Mouse (Mus musculus): Measurements from ENCODE around the gene Rassf9. TPM values are rescaled to one million over a fixed set of nuclear protein-coding genes. Genes with fewer than 3 reads are reported as not detected.

Gene Rassf9
- 1 to 10 TPM; 2.3 TPM for total RNA-seq (2021)

DNA sequence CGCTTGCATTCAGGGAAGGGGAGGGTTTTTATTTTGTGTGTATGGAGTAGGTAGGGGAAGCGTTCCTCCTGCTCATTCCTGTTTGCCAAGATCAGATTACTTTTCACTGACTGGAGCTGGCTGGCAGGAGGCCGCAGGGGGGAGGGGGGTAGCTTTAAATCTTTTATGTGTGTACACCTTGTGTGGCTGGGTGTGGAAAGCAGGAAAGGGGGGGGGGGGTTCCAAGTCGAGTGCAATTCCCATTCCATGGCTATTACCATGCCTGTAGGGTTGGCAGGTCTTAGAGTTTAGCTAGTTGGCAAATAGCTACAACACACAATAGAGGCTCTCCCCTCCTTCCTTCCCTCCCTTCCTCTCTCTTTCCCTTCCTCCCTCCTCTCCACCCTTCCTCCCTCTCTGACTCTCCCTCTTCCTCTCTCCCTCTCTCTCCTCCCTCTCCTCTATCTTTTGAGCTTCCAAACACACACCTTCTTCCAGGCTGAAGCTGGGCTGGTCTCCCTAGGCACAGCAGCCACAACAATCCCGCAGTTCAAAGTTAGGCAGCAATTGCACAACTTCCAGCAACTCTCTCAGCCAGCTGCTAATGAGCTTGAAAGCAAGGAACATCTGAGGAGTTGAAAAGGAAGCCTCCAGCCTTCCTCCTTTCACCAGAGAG, at the start of gene Rassf9:
TSS of gene Rassf9 (plus strand) at position 416 of the 655 bp plus-strand sequence.
- intact Hi-C loops (cut with DNase I) = no loop called here
- DNase-seq (ENCODE audit: low spot score in 2 of 2) = no peak

DNA sequence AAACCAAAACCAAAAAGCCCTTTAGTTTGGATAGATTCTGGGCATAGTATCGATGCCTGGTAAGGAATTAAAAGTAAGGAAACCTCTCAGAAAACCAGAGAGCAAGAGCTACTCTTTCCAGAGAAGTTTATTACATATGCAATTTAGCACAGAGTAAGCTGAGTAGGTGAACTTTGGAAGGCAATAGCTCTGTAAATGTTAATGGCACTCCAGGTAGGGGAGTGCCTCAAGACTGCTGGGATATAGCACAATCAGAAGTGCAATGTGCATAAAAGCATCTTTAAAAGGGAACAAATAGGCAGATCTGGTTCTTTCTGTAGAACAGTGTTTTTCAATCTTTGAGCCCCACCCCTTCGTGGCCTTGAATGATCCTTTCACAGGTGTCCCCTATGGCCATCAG, 42.6 kb upstream of the Rassf9 start:
- intact Hi-C loops (cut with DNase I) = no loop called here
- no peak for DNase-seq (ENCODE audit: low spot score in 2 of 2)

DNA sequence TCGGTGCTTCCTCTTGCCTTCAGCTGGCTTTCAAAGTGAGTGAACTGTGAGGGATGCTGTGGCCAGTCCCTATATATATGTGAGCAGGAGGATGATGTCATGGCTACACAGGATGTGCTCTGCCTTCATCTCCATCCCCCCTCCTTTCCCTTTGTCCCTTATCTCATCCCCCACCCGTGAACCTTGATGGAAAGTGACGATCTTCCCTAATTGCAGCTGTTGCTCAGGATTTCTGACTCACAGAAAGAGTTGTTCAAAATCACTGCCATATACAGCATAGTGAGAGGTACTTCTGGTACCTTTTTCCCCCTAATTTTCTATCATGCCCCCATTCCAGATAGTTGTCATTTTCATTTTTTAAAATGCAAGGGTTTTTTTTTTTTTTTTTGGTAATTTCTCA, 21.6 kb upstream of the Rassf9 start, which contains the start of gene Nts:
TSS of gene Nts (minus strand) at position 101 of the 400 bp plus-strand sequence.
- no peak for DNase-seq (ENCODE audit: low spot score in 2 of 2)
- intact Hi-C loops (cut with DNase I) = loop anchor here (5.0 kb wide), 2 partner anchors 247 to 332 kb away; no protein-coding TSS in a partner anchor

DNA sequence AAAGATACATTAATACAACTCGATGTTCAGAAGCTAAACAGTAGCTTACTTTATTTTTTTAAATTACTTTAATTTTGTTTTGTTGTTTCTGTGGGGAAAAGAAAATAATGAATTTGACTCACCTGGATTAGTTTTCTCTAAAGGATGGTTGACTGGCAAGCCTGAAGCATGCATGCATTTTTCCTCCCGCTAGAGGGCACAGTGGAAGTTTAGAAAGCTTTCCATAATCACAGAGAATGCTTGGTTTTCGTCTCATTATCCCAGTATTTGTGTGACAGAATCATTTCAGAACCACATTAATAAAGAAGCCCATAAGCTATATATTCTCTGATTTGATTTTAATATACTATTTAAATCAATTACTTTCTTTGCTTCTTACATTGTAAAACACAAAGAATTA, 20.2 kb upstream of the Rassf9 start:
- intact Hi-C loops (cut with DNase I) = loop anchor here (5.0 kb wide), 2 partner anchors 246 to 331 kb away; no protein-coding TSS in a partner anchor
- peak; percentile 16 to 21 for DNase-seq (ENCODE audit: low spot score in 2 of 2)

DNA sequence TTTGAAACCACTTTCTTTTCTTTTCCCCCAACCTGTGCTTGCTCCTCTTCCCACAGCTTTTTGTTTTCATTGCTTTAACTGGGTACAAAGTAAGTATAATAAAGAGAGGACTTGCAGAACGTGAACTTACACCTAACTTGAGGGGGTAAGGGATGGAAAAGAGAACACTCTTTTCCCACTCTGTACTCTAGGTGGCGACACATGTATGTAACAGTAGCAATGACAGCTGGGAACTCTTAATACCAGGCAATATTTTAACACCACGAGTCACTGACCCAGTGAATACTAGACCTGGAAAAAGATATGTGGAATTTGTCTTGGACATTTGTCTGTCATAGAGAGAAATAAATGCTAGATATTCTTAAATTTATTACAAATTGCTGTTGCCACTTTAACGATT, 13.3 kb upstream of the Rassf9 start:
- intact Hi-C loops (cut with DNase I) = no loop called here
- DNase-seq (ENCODE audit: low spot score in 2 of 2) = no peak

DNA sequence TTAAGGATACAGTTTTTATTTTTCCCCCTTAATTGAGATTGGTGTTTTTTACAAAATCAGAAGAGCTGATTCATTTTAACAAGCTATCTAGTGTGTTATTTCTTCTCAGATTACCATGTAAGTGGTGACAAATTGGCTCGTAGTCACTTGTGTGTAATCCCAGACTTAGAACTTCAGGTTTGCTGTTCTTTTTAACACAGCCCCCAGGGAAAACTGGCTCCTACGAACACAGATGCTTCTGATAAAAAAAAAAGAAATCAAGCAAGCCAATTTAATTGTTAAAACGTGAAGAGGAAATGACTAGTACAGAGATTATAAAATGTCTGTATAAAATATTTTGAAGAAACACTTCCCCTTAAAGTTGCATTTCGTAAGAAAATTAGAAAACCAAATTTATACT, 4.6 kb upstream of the Rassf9 start:
- intact Hi-C loops (cut with DNase I) = no loop called here

DNA sequence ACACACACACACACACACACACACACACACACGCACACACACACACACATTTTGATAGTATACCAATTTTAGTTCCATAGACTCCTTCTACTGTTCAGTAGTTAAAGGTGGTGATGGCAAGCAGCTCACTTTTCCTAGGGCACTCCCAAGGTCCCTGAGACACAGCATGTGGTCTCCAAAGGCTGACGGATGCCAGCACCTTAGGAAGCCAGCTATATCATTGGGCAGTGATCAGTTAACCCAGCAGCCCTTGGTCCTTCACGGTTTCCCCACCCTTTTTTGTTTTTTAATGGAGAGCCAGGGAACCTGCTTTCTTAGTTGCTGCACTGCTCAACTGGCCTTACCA, 588 bp upstream of the Rassf9 start:
- intact Hi-C loops (cut with DNase I) = no loop called here
- DNase-seq (ENCODE audit: low spot score in 2 of 2) = no peak

More for the DNA sequence above, 4.6 kb upstream of the Rassf9 start:
- no peak for DNase-seq (ENCODE audit: low spot score in 2 of 2)

DNA sequence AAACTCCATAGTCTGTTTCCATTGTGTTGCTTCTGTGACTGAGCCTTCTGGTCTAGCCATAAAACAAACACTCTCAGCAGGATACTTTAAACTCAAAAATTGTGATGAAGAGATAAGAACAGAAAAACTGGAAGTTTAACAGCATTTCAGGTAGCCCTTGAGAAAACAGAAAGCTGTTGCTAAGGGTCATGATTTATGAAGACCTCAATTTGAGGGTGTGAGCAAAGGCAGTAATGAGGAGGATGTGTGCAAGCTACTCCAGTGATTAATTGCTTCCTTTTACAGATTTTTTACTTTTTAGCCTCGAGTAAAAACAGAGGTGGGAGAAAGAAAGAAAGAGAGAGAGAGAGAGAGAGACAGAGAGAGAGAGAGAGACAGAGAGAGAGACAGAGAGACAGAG, 2.1 kb downstream of the Rassf9 start:
- intact Hi-C loops (cut with DNase I) = no loop called here
- DNase-seq (ENCODE audit: low spot score in 2 of 2) = no peak

DNA sequence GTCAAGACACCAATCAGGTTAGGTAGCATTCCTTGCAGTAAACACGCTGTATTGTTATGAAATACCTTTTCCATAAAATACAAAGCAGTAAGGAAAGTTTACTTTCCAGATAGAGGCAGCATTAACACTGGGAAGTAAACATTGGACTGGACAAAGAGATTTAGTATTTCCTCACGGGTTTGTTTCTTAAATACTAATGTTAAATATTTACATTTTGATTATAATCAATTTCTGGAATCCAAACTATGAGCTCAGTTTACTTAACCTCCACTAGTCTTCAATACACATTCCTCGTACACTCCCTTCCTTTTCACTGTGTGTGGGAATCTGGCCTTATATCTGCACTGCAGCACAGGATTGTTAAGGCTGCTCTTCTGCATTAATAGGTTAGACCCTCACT, 15.9 kb downstream of the Rassf9 start:
- DNase-seq (ENCODE audit: low spot score in 2 of 2) = no peak
- intact Hi-C loops (cut with DNase I) = no loop called here

DNA sequence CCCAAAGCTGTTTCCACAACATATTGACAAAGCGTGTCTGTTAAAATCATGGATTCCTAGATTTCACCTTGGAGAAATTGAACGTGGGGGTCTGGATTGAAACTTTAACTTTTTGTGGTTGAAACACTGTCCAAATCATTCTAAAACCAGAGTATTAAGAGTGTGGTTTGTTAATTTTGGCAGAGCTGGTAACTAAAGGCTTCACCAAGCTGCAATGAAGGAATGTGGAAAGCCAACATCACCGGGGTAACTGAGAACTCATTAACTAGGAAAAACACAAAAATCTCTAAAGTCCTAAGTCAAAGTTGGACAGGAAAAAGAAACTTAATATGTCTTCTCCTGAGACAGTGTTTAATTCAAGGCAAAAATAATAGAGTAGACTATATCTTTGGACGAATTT, 41.9 kb downstream of the Rassf9 start:
- no peak for DNase-seq (ENCODE audit: low spot score in 2 of 2)
- intact Hi-C loops (cut with DNase I) = no loop called here

DNA sequence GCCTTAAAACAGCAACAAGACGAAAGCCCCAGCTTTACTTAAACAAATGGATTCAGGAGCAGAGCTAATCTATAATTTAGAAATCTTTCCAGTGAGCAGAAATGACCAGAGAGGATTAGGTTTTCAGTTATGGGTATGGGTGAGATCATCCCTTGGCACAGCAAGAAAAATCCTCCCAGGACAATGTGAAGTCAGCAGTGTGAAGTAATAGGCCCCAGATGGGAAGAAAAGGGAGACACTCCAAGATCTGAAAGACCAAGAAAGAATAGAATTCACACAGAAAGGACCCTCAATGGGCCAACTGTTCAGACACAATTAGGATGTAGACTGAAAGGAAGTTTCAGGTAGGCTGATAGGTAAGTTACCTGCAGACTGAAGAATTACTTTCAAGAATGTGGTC, 50.5 kb downstream of the Rassf9 start:
- intact Hi-C loops (cut with DNase I) = no loop called here
- no peak for DNase-seq (ENCODE audit: low spot score in 2 of 2)

DNA sequence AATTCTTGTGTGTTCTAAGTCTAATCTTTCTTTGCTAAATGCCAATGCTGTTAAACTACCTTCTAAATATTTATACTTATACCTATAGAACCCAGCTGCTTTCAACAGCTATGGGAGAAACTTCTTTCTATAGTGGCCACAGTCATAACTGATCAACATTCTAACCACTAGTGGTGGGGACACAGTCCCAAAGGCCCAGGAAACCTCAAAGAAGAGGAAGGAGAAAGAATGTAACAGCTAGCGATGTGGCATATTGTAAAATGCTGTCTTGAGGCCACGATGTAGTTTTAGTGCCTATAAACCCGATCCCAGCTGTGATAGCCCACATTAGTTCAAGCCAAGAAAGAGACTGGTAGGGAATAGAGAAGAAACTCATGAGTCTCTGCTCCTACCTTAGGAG, 65.9 kb downstream of the Rassf9 start:
- intact Hi-C loops (cut with DNase I) = no loop called here

DNA sequence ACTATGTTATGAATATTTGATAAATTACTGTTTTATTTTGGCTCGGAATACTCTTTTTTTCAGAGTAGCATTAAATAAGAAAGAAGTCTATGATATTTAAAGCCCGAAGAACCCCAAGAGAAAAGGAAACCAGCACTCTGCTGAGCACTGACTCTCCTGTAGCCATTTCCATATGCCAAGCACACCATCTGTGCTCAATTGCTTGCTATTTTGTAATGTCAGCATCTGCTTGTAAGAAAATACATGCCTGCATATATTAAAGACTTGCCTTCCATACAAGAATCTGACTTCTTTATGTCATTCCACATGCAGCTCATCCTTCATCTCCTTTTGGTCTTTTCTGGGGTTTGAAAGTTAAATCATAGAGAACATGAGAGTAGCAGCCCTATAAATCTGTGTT, 82.3 kb downstream of the Rassf9 start:
- intact Hi-C loops (cut with DNase I) = no loop called here
- DNase-seq (ENCODE audit: low spot score in 2 of 2) = peak; percentile 3 to 4

More for the DNA sequence above, 65.9 kb downstream of the Rassf9 start:
- DNase-seq (ENCODE audit: low spot score in 2 of 2) = no peak

Other genes with a start within 250 kb of the Rassf9 start
- gene Nts, start 21.7 kb upstream of the Rassf9 start, total RNA-seq (2021) = 10 to 100 TPM in 1 of 2 experiments, 1 to 10 TPM in 1; 4.1 to 11.1 TPM

All from left cerebral cortex, postnatal 36 days (tissue).